Mouse (Mus musculus) olfactory bulb, adult 2 months (tissue): Measurements from ENCODE around the gene Adap1. TPM values are rescaled to one million over a fixed set of nuclear protein-coding genes. Genes with fewer than 3 reads are reported as not detected.
A peak's percentile ranks its signal among the peaks of the same experiment; 100 is the strongest.

Experiments used
- H3K27ac ChIP-seq: fragments of 200-500 bp; 2 replicates; pipeline ENCODE4 v1.5.1; 2012; ENCODE audit warnings: low read depth, low read length; ENCODE audit not compliant: insufficient read depth
- H3K4me1 ChIP-seq: fragments of 200-500 bp; 2 replicates; pipeline ENCODE4 v1.6.1; 2012; ENCODE audit warnings: low read length; ENCODE audit not compliant: control insufficient read depth, insufficient read depth
- H3K4me3 ChIP-seq: fragments of 200-500 bp; 2 replicates; pipeline ENCODE4 v1.5.1; 2012; ENCODE audit warnings: mild to moderate bottlenecking, low read depth, low read length, moderate library complexity; ENCODE audit not compliant: insufficient read depth
- CTCF ChIP-seq: fragments of 200-500 bp; IDR thresholded peaks from 2 replicates; pipeline ENCODE4 v1.5.1; 2012; ENCODE audit warnings: low read depth, mild to moderate bottlenecking, low read length, moderate library complexity; ENCODE audit not compliant: insufficient read depth
- POLR2A ChIP-seq: fragments of 200-500 bp; IDR thresholded peaks from 2 replicates; pipeline ENCODE4 v1.6.1; 2012; ENCODE audit warnings: mild to moderate bottlenecking, low read depth, low read length, moderate library complexity; ENCODE audit not compliant: insufficient read depth
- WGBS: fragments of 180-500 bp; shearing (Covaris S2); methylation state at CpG from one replicate; pipeline ENCODE4 v1.1.7; 2018; 5-methylcytosine and 5-hydroxymethylcytosine counted together
- polyA plus RNA-seq: library from polyadenylated mRNA; stranded (reverse); fragments of >200 nt; gene quantifications from 2 replicates; pipeline ENCODE4 v1.2.4, GENCODE M21; 2012; ENCODE audit warnings: low replicate concordance; ENCODE audit not compliant: missing spikeins, insufficient read depth, insufficient read length

The Adap1 gene
- polyA plus RNA-seq, 1 experiment, result not detected

- H3K27ac ChIP-seq, result no peak overlapping the region
- TF ChIP-seq POLR2A (no peak), CTCF (no peak)
- peaks cover 5% of the 10 kb centered on the region for H3K4me1 ChIP-seq
- 89% methylated on average over 11 of the region's 11 CpGs for WGBS
- no peak overlapping the region for H3K4me3 ChIP-seq
Observed at GRCm38 (mm10) chr5:139353946-139354345, 28.5 kb upstream of the Adap1 start.

GRCm38 (mm10) chr5:139353496-139353895, 28.1 kb upstream of the Adap1 start:
- 60% methylated on average over 10 of the region's 10 CpGs for WGBS
- Histone ChIP-seq H3K4me3 (no peak overlapping the region), H3K4me1 (peaks cover 5% of the 10 kb centered on the region), H3K27ac (no peak overlapping the region)
- TF ChIP-seq CTCF, result peak; percentile 20; the same call in 1 of the 2 replicates
- no peak for TF ChIP-seq POLR2A

- H3K27ac ChIP-seq, result no peak within 1 kb of the TSS
- 64% methylated on average over 6 of the region's 6 CpGs for WGBS
- peaks cover 5% of the 10 kb centered on the region for H3K4me1 ChIP-seq
- no peak for TF ChIP-seq CTCF
- no peak for TF ChIP-seq POLR2A
- H3K4me3 ChIP-seq, result no peak within 1 kb of the TSS
Observed at GRCm38 (mm10) chr5:139352317-139352716, 26.9 kb upstream of the Adap1 start, which contains the start of gene Cyp2w1. TSS of gene Cyp2w1 (plus strand) at chr5:139352617.

GRCm38 (mm10) chr5:139351628-139352027, 26.2 kb upstream of the Adap1 start:
- Histone ChIP-seq H3K4me1 (peaks cover 5% of the 10 kb centered on the region), H3K27ac (no peak overlapping the region), H3K4me3 (no peak overlapping the region)
- TF ChIP-seq POLR2A (no peak), CTCF (no peak)
- WGBS, result 44% methylated on average over 8 of the region's 8 CpGs

- no peak for TF ChIP-seq CTCF
- TF ChIP-seq POLR2A, result no peak
- H3K4me1 ChIP-seq, result peaks cover 5% of the 10 kb centered on the region
- no peak within 1 kb of the TSS for H3K4me3 ChIP-seq
- H3K27ac ChIP-seq, result no peak within 1 kb of the TSS
- 72% methylated on average over 5 of the region's 5 CpGs for WGBS
Observed at GRCm38 (mm10) chr5:139351134-139351533, 25.7 kb upstream of the Adap1 start, which contains the start of gene Cox19. TSS of gene Cox19 (minus strand) at chr5:139351418.

- TF ChIP-seq CTCF, result no peak
- no peak for TF ChIP-seq POLR2A
- WGBS, result 57% methylated on average over 6 of the region's 6 CpGs
- Histone ChIP-seq H3K4me3 (no peak overlapping the region), H3K27ac (no peak overlapping the region), H3K4me1 (peaks cover 5% of the 10 kb centered on the region)
Observed at GRCm38 (mm10) chr5:139349713-139350112, 24.3 kb upstream of the Adap1 start.

GRCm38 (mm10) chr5:139347225-139347624, 21.8 kb upstream of the Adap1 start:
- TF ChIP-seq POLR2A (no peak), CTCF (no peak)
- no peak overlapping the region for H3K27ac ChIP-seq
- WGBS, result 44% methylated on average over 1 of the region's 1 CpGs
- H3K4me1 ChIP-seq, result peaks cover 11% of the 10 kb centered on the region
- H3K4me3 ChIP-seq, result no peak overlapping the region

- Histone ChIP-seq H3K27ac (no peak overlapping the region), H3K4me3 (peak overlapping the region; percentile 43), H3K4me1 (peaks cover 7% of the 10 kb centered on the region)
- TF ChIP-seq CTCF (no peak), POLR2A (no peak)
- WGBS, result 8% methylated on average over 5 of the region's 5 CpGs
Observed at GRCm38 (mm10) chr5:139345364-139345714, 19.9 kb upstream of the Adap1 start.

GRCm38 (mm10) chr5:139344687-139345363, 19.4 kb upstream of the Adap1 start:
- WGBS, result under 1% methylated on average over 33 of the region's 33 CpGs
- H3K4me3 ChIP-seq, result peak overlapping the region; percentile 86

More at GRCm38 (mm10) chr5:139344687-139345363, 19.4 kb upstream of the Adap1 start:
- TF ChIP-seq POLR2A (peak; percentile 68), CTCF (no peak)
- peaks cover 5% of the 10 kb centered on the region for H3K4me1 ChIP-seq
- peak overlapping the region; percentile 57; the same call in 1 of the 2 replicates for H3K27ac ChIP-seq
